Mouse (Mus musculus) stomach, postnatal 0 days (tissue): ENCODE results near the gene Yeats4. TPM values are rescaled to one million over a fixed set of nuclear protein-coding genes. Genes with fewer than 3 reads are reported as not detected.

Experiments used
- ATAC-seq: fragments of 200-750 bp; cut with Nextera tagmentation; 2 replicates; pipeline ENCODE4 v1.8.0; 2017; ENCODE audit not compliant: low FRiP score, low TSS enrichment
- DNase-seq: peaks from one replicate; pipeline ENCODE4 v3.0.0-alpha.2; 2016; ENCODE audit warnings: low spot score
- H3K27ac ChIP-seq: fragments of 300-500 bp; sonication (generic); replicated peaks from 2 replicates; pipeline ENCODE4 v1.5.1; 2014; ENCODE audit warnings: mild to moderate bottlenecking, control low read depth
- H3K27me3 ChIP-seq: fragments of 300-500 bp; sonication (generic); 2 replicates; pipeline ENCODE4 v1.6.1; 2014; ENCODE audit warnings: low read length; ENCODE audit not compliant: control insufficient read depth, insufficient read depth
- H3K36me3 ChIP-seq: fragments of 300-500 bp; sonication (generic); 2 replicates; pipeline ENCODE4 v1.6.1; 2014; ENCODE audit warnings: low read length, mixed read lengths; ENCODE audit not compliant: control insufficient read depth, insufficient read depth
- H3K4me1 ChIP-seq: fragments of 300-500 bp; sonication (generic); replicated peaks from 2 replicates; pipeline ENCODE4 v1.6.1; 2014; ENCODE audit warnings: antibody characterized with exemption; ENCODE audit not compliant: control insufficient read depth, insufficient read depth
- H3K4me2 ChIP-seq: fragments of 300-500 bp; sonication (generic); replicated peaks from 2 replicates; pipeline ENCODE4 v1.6.1; 2014; ENCODE audit warnings: low read depth, mild to moderate bottlenecking, control low read depth, moderate library complexity
- H3K4me3 ChIP-seq: fragments of 300-500 bp; sonication (generic); 2 replicates; pipeline ENCODE4 v1.5.1; 2014; ENCODE audit warnings: low read depth, low read length, control low read depth
- H3K9ac ChIP-seq: fragments of 300-500 bp; sonication (generic); 2 replicates; pipeline ENCODE4 v1.6.1; 2014; ENCODE audit warnings: mild to moderate bottlenecking, low read length, control low read depth, mixed read lengths
- H3K9me3 ChIP-seq: fragments of 300-500 bp; sonication (generic); 2 replicates; pipeline ENCODE4 v1.6.1; 2016; ENCODE audit warnings: low read length; ENCODE audit not compliant: control insufficient read depth
- CTCF ChIP-seq: IDR thresholded peaks from 2 replicates; pipeline ENCODE4 v1.5.1; 2016; ENCODE audit warnings: antibody characterized with exemption, low read depth, mild to moderate bottlenecking, moderate library complexity
- EP300 ChIP-seq: optimal IDR thresholded peaks from 2 replicates; pipeline ENCODE3; 2016; ENCODE audit warnings: antibody characterized with exemption
- WGBS: fragments of 180-500 bp; shearing (Covaris S2); extraction: QIAGEN DNeasy Blood & Tissue Kit; methylation state at CpG from one replicate; pipeline ENCODE4 v1.1.7; 2014; 5-methylcytosine and 5-hydroxymethylcytosine counted together
- polyA plus RNA-seq: library from polyadenylated mRNA; unstranded; fragments of >200 nt; fragmentation: Nextera tagmentation; extraction: Ambion mirVana; gene quantifications from 2 replicates; pipeline ENCODE4 v1.2.1, GENCODE M21; 2015

The Yeats4 gene
- polyA plus RNA-seq, 1 experiment from 2014 or later, result 38.2 TPM

DNA sequence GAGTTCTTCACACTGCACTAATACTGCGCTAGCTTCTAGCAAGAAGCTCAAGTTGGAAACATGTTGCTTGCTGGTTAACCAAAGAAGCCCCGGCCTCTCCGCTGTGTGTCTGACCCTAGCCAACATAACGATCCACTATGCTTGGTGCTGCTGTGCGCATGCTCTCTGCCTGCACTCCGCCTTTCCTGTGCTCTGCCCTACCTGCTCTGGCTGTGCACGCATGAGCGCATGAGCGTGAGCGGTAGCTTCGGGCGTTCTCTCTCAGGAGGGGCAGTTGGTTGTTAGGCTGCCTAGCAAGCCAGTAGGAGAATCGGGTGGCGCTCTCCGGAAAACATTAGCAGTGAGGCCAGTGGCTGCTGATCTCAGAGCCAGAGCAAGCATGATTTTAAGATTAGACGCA is 5.5 kb upstream of the Yeats4 start:
- peak; percentile 59; the same call in 1 of the 2 replicates for ATAC-seq
- TF ChIP-seq CTCF, result no peak
- Histone ChIP-seq H3K4me1 (0 out of 2 replicates have a peak, but pooled peaks cover under 1% of the 10 kb centered on the region), H3K4me3 (no peak overlapping the region), H3K27ac (no peak overlapping the region), H3K9me3 (no peaks in the 10 kb centered on the region), H3K27me3 (no peaks in the 10 kb centered on the region), H3K4me2 (0 out of 2 replicates have a peak overlapping the region, but pooled peaks have one; percentile 8), H3K9ac (no peak overlapping the region), H3K36me3 (no peaks in the 10 kb centered on the region)
- peak; percentile 32 for DNase-seq
- WGBS, result 67% methylated on average over 16 of the region's 16 CpGs

DNA sequence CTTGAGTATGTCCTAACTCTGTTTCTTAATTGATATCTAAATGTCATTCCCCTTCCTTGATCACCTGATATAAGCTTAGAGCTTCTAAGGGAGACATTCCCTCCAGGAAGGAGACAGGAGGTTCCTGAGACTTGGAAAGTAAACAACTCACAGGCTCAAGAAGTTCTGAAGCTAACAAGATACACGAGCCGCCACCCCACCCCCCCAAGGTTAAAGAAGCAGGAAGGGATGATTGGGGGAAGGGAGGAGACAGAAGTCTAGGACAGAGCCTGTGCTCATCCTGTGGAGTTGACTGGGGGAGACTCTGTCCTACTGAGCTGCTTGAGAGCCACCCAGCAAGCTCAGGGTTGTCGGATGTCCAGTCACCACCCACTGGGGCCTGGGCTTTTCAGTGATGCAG is 1.7 kb upstream of the Yeats4 start:
- no peak for ATAC-seq
- DNase-seq, result no peak
- H3K4me1 ChIP-seq, result 0 out of 2 replicates have a peak, but pooled peaks cover 3% of the 10 kb centered on the region
- no peak overlapping the region for H3K9ac ChIP-seq
- TF ChIP-seq EP300, result no peak
- TF ChIP-seq CTCF, result no peak
- no peaks in the 10 kb centered on the region for H3K9me3 ChIP-seq
- H3K36me3 ChIP-seq, result no peaks in the 10 kb centered on the region
- H3K27ac ChIP-seq, result no peak overlapping the region
- H3K4me2 ChIP-seq, result no peak overlapping the region
- no peaks in the 10 kb centered on the region for H3K27me3 ChIP-seq
- no peak overlapping the region for H3K4me3 ChIP-seq
- WGBS, result 67% methylated on average over 3 of the region's 3 CpGs

DNA sequence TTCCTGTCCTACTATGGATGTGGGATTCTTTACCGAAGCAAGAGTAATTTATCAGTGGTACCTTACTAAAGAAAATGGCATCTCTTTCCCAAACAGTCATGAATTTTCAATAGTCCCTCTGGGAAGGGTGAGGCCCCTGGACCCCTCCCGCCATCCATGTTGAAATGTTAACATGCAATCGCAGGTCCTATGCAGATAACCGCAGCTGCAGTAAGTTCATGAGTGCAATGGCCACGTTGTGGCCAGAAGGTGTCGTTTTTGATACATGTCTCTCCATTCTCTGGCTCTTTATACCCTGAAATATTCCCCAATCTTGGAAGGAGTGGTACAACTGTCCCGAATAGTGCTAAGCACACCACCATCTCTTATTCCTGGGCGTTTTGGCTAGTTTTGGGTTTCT is 787 bp upstream of the Yeats4 start:
- WGBS, result 49% methylated on average over 8 of the region's 8 CpGs
- ATAC-seq (no peak), DNase-seq (no peak)

DNA sequence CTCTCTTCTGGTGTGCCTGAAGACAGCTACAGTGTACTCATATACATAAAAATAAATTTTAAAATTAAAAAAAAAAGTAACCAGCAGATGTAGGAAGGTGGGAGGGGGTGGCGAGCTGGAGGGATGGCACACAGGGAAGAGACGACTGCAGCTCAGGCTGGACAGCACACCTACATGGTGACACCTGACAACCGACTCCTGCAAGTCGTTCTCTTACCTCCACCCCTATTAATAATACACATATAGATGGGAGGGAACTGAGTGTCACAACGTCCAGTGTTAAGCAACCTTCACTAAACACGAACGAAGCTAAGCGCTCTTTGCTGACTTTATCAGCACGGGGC is 577 bp downstream of the Yeats4 start:
- Histone ChIP-seq H3K9ac (peak overlapping the region; percentile 96), H3K27ac (peak overlapping the region; percentile 99; the same call in 1 of the 2 replicates), H3K4me1 (0 out of 2 replicates have a peak, but pooled peaks cover 3% of the 10 kb centered on the region), H3K4me2 (peak overlapping the region; percentile 75), H3K9me3 (no peaks in the 10 kb centered on the region), H3K27me3 (no peaks in the 10 kb centered on the region), H3K36me3 (peaks cover 7% of the 10 kb centered on the region; the same call in 1 of the 2 replicates), H3K4me3 (peak overlapping the region; percentile 84)
- TF ChIP-seq EP300, result no peak
- no peak for TF ChIP-seq CTCF
- WGBS, result 0% methylated on average over 9 of the region's 9 CpGs
- ATAC-seq (no peak), DNase-seq (no peak)

More for the DNA sequence above, 787 bp upstream of the Yeats4 start:
- no peaks in the 10 kb centered on the region for H3K27me3 ChIP-seq
- TF ChIP-seq CTCF, result peak; percentile 50
- TF ChIP-seq EP300, result no peak
- no peak overlapping the region for H3K9ac ChIP-seq
- H3K4me1 ChIP-seq, result 0 out of 2 replicates have a peak, but pooled peaks cover 3% of the 10 kb centered on the region
- H3K36me3 ChIP-seq, result peaks cover 2% of the 10 kb centered on the region; the same call in 1 of the 2 replicates
- H3K4me3 ChIP-seq, result peak overlapping the region; percentile 84; the same call in 1 of the 2 replicates
- H3K9me3 ChIP-seq, result no peaks in the 10 kb centered on the region
- no peak overlapping the region for H3K27ac ChIP-seq
- H3K4me2 ChIP-seq, result peak overlapping the region; percentile 75

DNA sequence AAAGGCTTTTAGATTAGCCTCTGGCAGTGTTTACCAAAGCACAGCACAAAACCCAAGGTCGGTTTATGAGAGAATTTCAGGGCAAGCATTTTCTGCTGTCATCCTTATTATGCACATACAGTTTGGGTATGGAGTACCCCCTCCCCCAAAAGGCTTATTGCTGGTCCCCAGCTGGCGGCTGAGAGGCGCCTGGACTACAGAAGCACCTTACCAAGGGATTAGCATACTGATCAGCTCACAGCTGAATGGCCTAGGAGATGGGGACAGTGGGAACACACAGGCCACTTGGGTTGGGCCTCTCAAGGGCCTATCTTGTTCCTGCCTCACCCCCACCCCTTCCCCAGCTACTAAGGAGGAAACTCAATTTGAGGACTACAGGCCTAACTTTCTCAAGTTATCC is 1.5 kb downstream of the Yeats4 start:
- Histone ChIP-seq H3K9me3 (no peaks in the 10 kb centered on the region), H3K4me3 (no peak overlapping the region), H3K27me3 (no peaks in the 10 kb centered on the region), H3K27ac (no peak overlapping the region), H3K36me3 (peaks cover 11% of the 10 kb centered on the region), H3K4me2 (no peak overlapping the region), H3K9ac (no peak overlapping the region), H3K4me1 (0 out of 2 replicates have a peak, but pooled peaks cover 3% of the 10 kb centered on the region)
- DNase-seq (no peak), ATAC-seq (no peak)
- no peak for TF ChIP-seq EP300
- no peak for TF ChIP-seq CTCF
- 70% methylated on average over 3 of the region's 3 CpGs for WGBS

DNA sequence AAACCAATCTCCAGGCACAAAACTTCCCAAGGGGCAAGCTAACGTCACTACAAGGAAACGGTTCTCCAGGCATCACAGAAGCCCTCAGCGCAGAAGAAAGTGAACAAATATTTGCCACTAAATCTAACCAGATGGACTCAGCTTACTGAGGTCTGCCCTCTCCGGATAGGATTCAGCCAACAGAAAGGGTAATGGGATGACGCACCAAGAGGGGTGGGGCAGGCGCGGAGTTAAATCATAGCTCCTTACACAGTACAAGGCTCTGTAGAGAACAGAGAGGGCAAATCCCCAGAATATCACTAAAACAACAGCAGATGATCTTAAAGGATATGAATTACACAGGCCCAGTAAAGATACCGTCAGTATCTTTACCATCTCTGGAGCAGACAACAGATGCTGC is 6.0 kb downstream of the Yeats4 start:
- no peak overlapping the region for H3K27ac ChIP-seq
- no peak for TF ChIP-seq CTCF
- TF ChIP-seq EP300, result no peak
- no peak overlapping the region for H3K4me2 ChIP-seq
- no peak overlapping the region for H3K4me3 ChIP-seq
- ATAC-seq (peak; percentile 49), DNase-seq (peak; percentile 61)
- peaks cover 23% of the 10 kb centered on the region for H3K36me3 ChIP-seq
- 80% methylated on average over 8 of the region's 8 CpGs for WGBS
- no peaks in the 10 kb centered on the region for H3K4me1 ChIP-seq
- no peaks in the 10 kb centered on the region for H3K9me3 ChIP-seq
- no peaks in the 10 kb centered on the region for H3K27me3 ChIP-seq
- no peak overlapping the region for H3K9ac ChIP-seq
